Mouse (Mus musculus): ENCODE measurements around the gene Vipas39.

DNA sequence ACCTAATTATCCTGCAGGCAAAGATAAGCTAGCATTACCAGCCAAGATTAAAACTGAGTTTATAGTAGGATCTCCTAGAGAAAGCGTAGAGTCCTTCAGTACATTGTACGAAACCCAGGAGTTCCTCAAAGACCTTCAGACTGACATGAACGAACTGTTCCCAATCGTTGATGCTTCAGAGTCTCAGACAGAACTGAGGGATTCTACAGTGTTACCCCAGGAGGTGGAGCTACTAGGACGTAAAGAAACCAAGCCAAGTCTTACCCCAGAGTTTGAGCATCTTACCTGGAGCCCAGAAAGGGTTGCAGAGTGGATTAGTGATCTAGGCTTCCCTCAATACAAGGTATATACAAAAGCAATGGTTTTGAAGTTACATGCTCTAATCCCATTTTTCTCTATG, 64.4 kb downstream of the Vipas39 start:
- TF ChIP-seq CTCF (IDR thresholded peaks at IDR 0.05; ENCODE audit: low read depth): 0 out of 2 replicates have a peak, but pooled peaks have one; percentile 4
- TF ChIP-seq EP300 (IDR thresholded peaks at IDR 0.05; ENCODE audit: low read depth): no peak
